In the genomic region with DNA sequence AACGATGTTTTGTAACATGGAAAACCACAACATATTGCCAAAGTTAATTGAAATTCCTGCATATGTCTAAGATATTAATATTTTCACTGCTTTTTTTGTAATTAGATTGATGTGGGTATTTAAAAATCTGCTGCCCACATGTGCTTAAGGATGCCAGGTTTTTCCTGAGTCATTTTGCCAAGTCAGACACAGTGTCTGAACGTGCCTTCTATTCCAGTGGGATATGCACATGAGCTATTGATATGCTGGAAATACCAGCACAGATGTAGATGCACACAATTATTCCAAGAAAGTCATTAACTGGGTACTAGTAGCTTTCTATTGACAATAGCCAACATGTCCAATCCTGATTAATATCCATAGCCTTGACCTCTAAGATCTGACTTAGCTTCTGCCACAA, we compare ENCODE assay signal across 27 mouse cellular contexts.
"Had no signal": no experiment of that assay in that cellular context is flagged by ENCODE, and none has a peak within 500 bp of the region (broad histone marks: within the 10 kb centered on the region; RNA-seq: fewer than 3 reads in every experiment).

No protein-coding gene starts in this region.

- H3K36me3 ChIP-seq: heart, embryonic 13.5 days; heart, embryonic 15.5 days; hindbrain, embryonic 13.5 days; hindbrain, embryonic 15.5 days; kidney, embryonic 15.5 days; limb, embryonic 12.5 days had no signal

- DNase-seq: forebrain, postnatal 0 days; gastrocnemius, postnatal 14 days; gastrocnemius, postnatal 36 days; heart, adult 11 months; heart, adult 2 months; heart, postnatal 14 days; heart, postnatal 36 days; kidney, adult 11 months; kidney, adult 2 months; kidney, adult 9 months; kidney, postnatal 14 days; kidney, postnatal 36 days; layer of hippocampus, adult 9-11 months; layer of hippocampus, postnatal 36 days; left cerebral cortex, postnatal 4 days; liver had no signal

- H3K27ac ChIP-seq: heart, adult 2 months; heart, embryonic 13.5 days; heart, embryonic 15.5 days; hindbrain, embryonic 13.5 days; hindbrain, embryonic 15.5 days; hindbrain, postnatal 0 days; kidney, embryonic 15.5 days; kidney, postnatal 0 days; limb, embryonic 12.5 days had no signal

- H3K4me2 ChIP-seq: heart, embryonic 11.5 days; heart, embryonic 13.5 days; heart, embryonic 15.5 days; hindbrain, embryonic 13.5 days; hindbrain, embryonic 15.5 days; kidney, embryonic 15.5 days; limb, embryonic 12.5 days; liver, embryonic 11.5 days had no signal

- H3K9ac ChIP-seq: forebrain, postnatal 0 days; heart, embryonic 13.5 days; heart, embryonic 15.5 days; hindbrain, embryonic 13.5 days; hindbrain, embryonic 15.5 days; kidney, embryonic 15.5 days; limb, embryonic 12.5 days had no signal

- H3K9me3 ChIP-seq: heart, embryonic 15.5 days; hindbrain, embryonic 13.5 days; hindbrain, embryonic 15.5 days; kidney, embryonic 15.5 days; limb, embryonic 12.5 days had no signal

- H3K4me3 ChIP-seq: heart, adult 2 months; heart, embryonic 13.5 days; heart, embryonic 15.5 days; hindbrain, embryonic 13.5 days; hindbrain, embryonic 15.5 days; kidney, embryonic 15.5 days; limb, embryonic 12.5 days had no signal

- H3K27me3 ChIP-seq: heart, embryonic 13.5 days; heart, embryonic 15.5 days; hindbrain, embryonic 13.5 days; hindbrain, embryonic 15.5 days; kidney, embryonic 15.5 days; limb, embryonic 12.5 days had no signal

- H3K4me1 ChIP-seq: heart, embryonic 13.5 days; heart, embryonic 15.5 days; hindbrain, embryonic 13.5 days; hindbrain, embryonic 15.5 days; kidney, embryonic 15.5 days; limb, embryonic 12.5 days had no signal

- ATAC-seq: forebrain, postnatal 0 days; hindbrain, postnatal 0 days; intestine, embryonic 16.5 days had no signal
